Mouse (Mus musculus): ENCODE data around the gene Ush1g.

DNA sequence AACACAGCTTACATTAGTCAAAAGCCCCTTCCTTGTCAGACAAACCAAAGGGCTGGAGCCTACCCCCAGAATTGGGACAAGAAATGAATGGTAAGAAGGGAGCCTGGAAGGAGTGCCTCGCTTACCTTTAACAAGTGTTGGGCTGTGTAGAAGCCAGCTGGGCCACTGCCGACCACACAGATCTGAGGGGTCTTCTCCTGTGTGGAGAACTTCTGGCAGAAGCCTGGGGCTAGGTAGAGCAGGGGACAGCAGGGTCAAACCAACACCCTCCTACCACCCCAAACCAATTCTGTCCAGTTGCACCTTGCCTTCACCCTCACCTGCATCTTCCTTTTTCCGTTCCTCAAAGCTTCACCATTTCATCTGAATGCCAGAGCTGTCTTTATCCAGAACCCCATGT, 45.9 kb downstream of the Ush1g start:
- TF ChIP-seq CTCF (IDR thresholded peaks at IDR 0.05; ENCODE audit: low read depth, low read length) (no peak), POLR2A (IDR thresholded peaks at IDR 0.05; ENCODE audit: insufficient read depth, low read length) (no peak), EP300 (IDR thresholded peaks at IDR 0.05; ENCODE audit: insufficient read depth, low read depth, low read length) (no peak)

All from ES-Bruce4 (cell line).